Mouse (Mus musculus) heart, adult 9 months (tissue): ENCODE measurements at regions not wholly inside any gene's neighbourhood (a gene's known extent, or its start where the extent isn't known, plus 50 kb on each side); places are given as distances from the start of the nearest gene placed in this dataset.
A peak's percentile ranks its signal among the peaks of the same experiment; 100 is the strongest.

ENCODE experiments used
- DNase-seq, 2 experiments: peaks; one replicate each; pipeline ENCODE4 v3.0.0; 2022; ENCODE audit warnings: low spot score in 2 of 2

DNA sequence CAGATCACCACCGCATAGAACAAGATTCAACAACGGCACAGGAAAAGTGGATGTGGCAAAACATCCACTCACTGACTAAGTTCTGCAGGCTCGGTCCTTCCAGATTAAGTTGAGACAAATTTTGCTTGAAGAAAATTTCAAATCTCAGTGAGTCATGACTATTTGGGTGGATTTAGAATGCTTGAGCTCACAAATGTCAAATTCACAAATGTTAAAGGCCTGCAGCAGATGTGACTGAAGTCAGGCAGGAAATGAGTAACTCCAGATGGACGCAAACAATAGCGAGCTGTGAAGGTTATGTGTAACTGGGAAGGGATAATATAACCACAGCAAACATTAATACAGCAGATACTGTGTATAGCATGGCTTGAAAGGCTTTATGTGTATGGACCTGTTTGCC, 198.5 kb upstream of the Zbtb20 start:
- DNase-seq, result peak in 1 of 2 experiments; percentile 1

DNA sequence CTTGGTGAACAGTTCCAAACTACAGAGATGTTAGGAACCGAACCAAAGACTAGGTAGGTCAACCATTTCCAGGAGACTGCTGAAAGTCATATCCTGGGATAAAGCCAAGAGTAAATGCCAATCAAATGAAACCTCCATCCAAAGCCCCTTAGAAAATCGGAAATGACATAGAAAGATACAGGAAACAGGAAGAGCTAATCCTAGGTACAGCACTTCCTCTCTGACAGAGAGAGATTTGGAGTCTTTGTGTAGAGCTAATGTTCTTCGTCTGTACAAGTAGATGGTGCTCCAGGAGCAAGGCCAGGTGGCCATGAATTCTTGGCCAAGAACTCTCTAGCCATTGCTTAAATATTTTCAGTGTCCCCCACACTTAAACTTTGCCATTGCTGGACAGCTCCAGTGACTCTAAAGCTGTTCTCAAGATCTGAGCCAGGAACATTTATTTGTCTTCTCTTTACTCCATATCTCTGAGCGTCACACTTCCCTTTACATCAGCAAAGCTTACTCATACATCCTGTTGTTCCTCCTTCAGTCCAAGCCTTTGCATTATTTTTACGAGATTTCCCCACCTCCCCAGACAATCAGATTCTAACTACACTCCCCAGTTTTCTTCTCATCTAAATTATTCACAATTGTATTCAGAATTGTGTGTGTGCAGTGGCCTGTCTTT, 199.1 kb upstream of the Zbtb20 start:
- peak; percentile 8 to 12 for DNase-seq

DNA sequence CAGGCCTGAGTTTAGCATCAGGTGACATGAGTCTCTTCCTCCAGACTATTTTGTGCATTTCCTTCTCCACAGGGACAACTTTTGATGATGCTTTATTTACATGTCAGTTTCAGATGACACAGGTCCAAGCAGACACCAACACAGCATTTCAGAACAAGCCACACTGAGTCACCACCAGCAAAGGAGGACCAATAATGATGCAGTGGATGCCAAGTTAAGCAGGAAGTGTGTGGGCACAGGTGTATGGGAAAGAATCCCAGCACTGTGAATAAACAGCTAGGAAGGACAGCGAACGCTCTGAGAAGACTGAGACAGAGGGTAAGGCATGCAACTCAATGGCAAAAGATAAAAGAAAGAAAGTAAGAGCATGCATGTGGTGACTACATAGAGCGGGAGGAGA, 200.7 kb upstream of the Zbtb20 start:
- DNase-seq, result no peak

DNA sequence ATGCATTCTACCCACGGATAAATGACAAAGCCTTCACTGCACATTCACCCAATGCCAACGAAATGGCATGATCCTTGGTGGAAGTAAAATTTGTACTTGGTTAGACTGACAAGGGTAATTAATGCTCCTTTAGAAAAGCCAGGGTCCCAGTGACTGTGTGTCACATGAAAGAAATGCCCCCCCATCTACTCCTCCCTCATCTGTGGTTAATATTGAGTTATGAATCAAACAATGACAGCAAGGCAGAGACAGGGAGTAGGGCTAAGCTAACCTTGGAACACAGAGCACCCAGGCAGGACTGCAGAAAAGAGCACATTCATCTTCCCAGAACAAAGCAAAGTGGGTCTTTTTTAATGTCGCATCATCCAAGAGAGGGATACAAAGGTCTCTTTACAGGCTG, 209.1 kb upstream of the Zbtb20 start:
- DNase-seq, result no peak

DNA sequence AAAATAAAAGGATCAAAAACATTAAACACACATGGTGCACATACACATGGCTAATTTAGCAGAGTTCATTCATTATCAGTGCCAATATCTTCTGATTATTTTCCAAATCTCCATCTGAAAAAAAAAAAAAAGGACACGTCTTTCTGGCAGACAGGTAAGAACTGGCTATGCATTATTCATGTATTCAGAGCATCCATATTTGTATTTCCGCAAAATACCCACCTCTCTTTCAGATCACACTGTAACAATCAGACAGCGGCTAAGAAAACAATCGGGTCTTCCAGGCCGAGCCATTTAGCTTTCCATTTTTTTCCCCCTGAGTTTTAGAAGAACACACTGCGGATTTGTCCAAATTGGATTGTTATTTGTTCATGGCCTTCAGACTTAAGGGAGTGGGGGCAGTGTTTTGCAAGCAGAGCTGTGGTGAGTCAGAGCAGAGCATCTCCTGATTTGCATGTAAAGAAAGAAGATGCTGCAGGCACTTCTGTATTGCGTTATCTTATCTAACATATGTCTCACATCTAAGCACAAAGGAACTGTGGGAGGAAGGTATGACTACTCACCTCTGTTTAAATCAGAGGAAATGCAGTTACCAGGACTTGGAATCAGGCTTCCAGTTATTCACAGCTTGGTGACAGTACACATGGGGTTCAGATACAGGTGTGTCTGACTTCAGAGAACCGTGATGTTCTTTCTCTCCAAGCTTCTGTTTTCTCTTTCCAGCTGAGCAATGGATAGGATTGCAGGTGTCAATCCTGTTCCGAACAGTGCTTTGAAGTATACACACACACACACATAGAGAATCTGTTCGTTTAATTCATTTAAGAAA, 223.6 kb upstream of the Zbtb20 start:
- DNase-seq, result no peak

DNA sequence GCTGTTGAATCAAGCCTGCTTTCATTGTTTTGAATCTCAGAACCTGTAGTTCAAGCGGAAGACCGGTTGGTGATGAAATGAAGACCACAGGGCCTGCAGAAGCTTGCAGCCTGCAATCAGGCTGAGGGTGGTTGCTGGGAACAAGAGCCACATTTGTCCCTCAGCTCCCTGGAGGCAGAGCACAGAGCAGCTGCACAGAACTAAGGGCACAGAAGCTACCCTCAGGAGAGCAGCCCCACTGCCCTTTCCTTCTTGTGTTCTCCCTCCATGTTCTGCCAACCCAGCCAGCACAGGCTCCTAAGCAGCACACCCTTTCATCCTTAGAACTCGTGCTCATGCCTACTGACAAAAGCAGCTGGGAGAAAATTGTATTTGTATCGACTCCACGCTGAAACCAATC, 225.9 kb upstream of the Zbtb20 start:
- no peak for DNase-seq

DNA sequence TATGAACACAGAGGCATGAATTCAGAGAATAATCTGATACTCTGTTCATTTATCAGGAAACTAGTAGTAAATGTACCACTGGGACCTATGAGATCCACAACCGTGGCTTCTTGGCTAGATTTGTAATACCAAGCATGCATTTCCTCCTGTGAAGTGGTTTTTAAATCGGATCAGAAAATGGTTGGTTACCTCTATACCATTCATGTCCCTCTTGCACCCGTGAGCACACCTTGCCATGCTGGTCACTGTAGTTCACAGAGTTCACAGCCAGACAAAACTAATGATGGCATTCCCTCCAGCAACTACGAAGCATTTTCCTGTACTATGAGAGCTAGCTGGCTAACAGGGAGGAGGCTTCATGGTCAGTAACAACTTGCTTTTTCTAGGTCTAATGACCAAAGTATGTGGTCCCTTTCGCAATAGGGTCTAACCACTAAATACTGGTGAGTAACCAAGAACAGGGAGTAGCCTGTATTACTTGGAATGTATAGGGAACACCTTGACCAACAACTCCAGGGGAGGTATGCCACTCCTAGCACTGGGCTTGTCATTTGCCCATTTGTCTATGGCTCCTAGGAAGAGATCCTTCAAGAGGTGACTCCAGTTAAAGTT, 227.0 kb upstream of the Zbtb20 start:
- DNase-seq, result no peak

DNA sequence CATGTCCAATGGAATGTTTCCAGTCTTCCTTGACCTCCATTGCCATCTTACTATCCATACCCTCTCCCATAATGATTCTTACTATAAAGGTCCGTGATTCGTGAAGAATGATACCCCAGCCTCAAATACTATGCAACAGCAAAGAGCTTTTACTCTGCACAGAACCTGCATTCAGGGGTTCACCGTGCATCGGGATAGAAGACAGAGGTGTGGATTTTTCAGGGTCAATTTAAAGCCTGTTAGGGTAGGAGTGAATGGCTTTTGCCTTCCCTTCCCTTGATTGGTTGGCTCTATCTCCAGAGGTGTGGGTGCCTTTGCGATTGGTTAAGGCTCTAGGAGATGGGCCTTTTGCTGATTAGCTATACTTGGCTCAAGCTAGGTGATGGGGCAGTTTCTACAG, 227.9 kb upstream of the Zbtb20 start:
- DNase-seq, result no peak

DNA sequence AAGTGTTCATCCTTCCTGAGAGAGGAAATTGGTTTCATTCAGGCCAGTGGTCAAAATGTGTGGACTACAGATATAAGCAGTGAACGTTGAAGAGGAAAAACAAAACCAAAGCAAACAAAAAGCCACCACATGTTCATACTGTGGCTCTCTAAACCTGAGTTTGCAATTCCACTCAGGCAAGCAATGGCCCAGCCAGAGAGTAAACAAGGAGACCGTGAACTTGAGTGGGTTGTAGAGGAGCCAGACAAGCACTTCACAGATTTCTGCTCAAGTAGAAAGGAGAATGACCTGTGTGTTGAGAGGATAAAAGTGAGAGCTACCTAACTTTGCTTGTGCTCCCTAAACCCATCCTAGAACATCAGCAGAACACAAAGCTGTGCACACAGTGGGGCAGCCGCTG, 239.9 kb upstream of the Zbtb20 start:
- no peak for DNase-seq

DNA sequence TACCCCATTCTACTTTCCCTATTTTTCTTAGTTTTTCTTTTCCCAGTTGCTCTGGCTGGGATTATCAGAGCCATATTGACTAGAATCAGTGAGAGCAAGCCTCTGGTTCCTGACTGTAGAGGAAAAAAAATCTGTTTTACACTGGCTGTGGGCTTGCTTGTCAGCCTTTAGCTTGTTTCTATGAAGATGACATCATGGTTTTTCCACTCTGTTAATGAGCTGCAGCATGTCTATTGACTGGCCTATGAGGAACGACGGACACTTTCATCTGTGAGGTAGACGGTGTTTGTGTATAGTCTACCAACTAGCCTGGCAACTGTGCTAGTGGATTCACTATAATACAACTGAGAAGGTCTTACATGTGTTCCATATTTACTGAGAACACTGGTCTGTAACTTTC, 248.0 kb upstream of the Zbtb20 start:
- no peak for DNase-seq

DNA sequence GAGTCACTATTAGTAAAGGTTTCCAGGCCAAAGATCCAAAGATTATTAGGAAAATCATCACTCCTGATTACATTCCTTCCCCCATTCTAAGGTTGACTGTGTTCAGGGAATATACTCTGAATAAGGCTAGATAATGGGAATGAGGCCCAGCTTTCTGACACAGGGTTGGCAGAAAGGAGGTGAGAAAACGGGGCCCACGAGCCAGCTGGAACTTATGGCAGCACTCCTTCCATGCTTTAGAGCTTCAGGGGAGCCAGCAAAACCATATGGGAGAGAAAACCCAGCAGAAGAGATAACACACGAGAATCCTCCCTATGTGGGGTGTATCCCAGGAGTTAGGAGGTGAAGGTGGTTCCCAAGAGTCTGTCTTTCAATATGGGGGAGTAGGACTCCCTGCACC, 259.8 kb upstream of the Zbtb20 start:
- no peak for DNase-seq

DNA sequence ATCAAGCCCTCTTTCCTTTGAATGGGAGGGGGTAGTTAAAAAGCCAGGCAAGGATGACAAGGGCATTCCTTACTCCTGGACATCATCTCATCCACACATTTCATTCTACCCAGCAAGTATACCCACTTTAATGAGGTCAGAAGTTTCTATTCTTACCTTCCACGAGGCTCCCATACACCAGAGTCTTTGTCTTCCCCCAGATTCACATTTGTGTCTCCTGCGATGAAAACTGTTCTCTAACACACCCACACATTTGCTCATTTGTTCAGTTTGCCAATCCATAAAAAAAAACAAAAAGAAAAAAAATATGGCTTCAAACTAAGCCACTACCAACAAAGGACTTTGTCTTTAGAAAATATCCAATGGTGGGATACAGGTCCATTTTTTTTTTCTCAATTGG, 263.7 kb upstream of the Zbtb20 start:
- no peak for DNase-seq

DNA sequence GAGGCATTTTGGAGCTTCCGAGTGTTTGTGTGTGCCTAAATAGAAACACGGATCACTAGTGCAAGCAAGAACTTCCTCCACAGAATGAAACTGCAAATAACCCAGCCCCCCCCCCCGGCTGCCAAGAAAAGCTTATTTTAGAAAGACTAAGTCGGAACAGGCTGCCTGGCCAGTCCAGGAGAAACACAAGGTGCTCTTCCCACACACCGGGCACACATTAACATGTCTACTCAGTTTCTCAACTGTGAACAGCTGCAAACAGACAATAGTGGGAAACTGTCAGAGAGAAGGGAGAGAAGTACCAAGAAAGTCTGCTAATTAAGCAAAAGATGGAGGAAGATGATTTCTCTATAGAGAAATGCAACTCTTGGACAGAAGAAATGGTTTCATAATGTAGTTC, 267.3 kb upstream of the Zbtb20 start:
- no peak for DNase-seq

DNA sequence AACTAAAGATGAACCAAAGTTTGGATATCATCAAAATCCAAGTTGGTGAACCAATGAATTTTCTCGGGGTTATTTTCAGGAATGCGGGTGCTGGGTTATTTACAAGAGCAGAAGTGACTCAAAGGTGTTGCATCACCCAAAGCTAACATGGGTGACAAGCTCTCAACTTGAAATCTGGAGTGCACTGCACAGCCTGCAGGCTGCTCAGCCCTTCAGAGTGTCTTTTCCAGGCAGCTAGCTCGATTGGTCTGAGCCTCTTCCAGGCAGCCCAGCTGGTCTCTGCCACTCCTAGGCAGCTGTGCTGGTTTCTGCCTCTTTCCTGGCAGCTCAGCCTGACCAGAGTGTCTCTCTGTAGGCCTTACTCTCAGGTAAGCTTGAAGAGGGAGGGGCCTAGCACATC, 251.9 kb upstream of the Gap43 start:
- no peak for DNase-seq

DNA sequence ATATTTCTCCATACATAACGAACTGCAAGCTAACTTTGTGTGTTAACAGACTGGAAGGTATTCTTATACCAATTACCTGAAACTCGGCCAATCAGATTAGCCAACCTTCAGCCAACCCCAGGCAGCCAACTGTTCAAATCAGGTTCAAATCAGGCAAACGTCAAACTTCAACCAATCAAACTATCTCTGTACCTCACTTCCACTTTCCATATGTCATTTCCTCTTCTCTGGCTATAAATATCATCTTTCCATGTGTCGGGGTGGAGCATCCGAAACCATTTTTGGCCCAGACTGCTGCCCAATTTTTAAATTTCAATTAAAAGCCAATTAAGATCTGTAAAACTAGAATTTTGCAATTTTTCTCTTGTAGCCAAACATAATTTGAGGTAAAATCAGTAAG, 251.1 kb upstream of the Gap43 start:
- no peak for DNase-seq

DNA sequence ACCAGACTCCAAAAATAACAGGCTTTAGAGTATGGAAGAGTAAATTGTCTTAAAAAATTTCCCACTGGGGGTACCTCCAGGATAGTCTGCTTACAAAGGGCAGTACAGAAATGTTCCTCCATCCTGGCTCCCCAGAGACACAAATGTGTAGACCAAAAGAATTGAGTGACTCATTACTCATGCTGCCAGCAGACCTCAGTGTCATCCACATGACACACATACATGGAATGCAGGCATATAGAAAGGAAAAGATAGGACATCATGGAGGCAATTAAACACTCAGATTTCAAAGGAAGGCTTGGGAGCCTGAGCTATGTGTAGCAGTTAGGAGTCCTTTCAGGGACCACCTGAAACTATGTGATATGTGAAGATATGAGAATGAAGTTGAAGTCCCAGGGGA, 245.7 kb upstream of the Gap43 start:
- no peak for DNase-seq

DNA sequence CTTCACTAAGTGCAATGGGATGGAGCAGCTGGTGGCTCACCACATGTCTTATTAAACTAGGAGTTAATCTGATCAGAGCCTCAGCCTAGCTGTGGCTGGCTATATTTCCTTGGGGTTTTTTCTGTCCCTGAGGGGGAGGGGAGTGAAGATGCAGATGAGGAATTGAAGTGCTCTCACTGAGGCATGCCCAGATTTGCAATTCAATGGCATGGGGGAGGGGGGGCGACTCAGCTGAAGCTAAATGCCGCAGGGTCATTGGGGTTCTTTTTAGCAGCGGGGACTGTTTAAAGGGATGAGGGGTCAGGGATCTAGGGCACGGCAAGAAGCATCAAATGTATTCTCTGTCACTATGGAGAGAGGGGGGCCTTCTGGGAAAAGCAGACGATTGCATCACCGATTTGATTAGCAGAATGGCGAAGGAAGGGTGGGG, 235.1 kb upstream of the Gap43 start:
- DNase-seq, result no peak

DNA sequence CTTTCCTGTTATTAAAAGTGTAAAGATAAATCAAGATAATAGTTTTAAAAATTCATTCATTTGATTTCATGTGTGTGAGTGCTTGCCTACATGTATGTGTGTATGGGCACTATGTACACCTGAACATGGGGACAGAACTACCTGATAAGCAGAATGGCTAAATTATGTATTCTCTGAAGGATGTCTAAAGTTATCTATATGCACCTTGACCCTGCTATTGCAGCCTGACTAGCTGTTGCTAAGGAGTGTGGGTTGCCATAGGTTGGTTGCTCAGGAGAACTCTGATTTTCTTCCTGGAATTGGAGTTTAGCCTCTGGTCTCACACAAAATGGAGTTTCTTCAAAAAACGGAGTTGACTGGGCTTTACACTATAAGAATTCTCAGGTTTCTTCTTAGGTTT, 234.5 kb upstream of the Gap43 start:
- DNase-seq, result no peak

DNA sequence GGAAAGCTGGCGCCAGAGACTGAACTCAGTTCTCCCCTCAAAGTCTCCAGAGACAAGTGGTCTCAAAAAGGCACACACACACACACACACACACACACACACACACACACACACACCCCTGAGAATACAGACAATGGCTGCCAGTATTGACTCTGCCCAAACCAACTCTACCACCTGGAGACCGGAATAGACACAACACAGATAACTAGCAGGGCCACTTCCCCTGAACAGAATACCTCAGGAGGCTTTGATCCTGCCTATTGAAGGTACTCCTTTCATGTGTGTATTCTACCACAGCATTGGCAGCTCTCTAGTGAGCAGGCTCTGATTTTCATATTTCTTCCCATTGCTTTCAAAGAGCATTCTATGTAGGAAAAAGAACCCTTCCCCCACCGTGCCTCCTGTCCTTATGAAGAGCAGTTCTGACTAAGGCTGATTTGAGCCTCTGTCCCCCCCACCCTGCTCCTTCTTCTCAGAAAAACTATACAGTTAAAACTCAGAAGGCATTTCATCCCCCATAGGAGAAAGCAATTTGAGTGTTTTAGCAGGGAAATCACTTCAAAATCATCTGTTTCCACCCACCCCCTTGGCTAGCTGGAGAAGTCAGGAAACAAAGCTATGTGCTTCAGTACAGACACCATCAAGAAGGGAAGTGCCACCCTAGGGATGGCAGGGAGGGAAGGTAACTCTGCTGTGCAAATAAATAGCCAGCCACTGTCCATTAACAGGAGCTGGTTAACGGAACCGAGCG, 230.0 kb upstream of the Gap43 start:
- no peak for DNase-seq

DNA sequence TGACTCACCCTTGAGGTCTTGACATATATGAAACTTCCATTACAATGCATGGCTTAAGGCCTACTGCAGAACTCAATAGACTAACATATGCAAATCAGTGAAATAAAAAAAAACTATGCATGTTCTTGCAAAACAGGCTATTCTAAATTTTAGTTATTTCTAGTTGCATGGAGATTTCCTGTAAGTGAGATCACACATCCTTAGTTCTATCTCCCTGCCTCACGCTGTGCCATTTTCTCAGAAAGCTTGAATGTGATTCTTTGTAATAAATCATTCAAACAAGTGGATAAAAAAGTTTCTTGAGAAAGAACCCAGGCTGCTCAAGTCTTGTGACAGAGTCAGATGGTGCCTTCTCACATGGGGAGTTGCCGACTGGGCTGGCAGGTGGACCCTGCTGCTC, 228.9 kb upstream of the Gap43 start:
- no peak for DNase-seq

DNA sequence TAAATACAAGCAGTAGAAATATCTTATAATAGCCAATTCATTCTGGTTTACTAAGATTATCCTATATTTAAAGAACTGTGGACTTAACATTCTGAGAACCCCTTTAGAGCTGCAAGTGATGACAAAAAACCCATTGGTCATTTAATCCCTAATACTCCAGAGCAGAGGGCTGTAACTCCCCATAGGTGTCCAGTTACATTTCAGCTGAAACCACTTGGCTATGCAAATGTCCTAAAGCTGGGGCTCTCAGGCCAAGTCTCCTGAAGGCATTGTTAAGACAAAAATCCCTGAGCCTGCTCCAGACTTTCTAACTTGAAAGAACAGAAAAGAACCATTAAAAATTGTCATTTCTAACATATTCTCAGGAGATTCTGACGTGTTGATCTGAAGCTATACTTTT, 209.1 kb upstream of the Gap43 start:
- no peak for DNase-seq
